Mouse (Mus musculus) stomach, embryonic 14.5 days (tissue): ENCODE data around the gene Rmi2. TPM values are rescaled to one million over a fixed set of nuclear protein-coding genes. Genes with fewer than 3 reads are reported as not detected.
A peak's percentile ranks its signal among the peaks of the same experiment; 100 is the strongest.

Experiments
- ATAC-seq: fragments of 200-750 bp; cut with Nextera tagmentation; 2 replicates; pipeline ENCODE4 v1.8.0; 2017; ENCODE audit warnings: low read depth, moderate TSS enrichment; ENCODE audit not compliant: insufficient number of reproducible peaks, insufficient read depth, low FRiP score
- H3K27ac ChIP-seq: fragments of 300-500 bp; sonication (generic); 2 replicates; pipeline ENCODE4 v1.5.1; 2014; ENCODE audit warnings: mild to moderate bottlenecking, low read length, moderate library complexity, mixed read lengths
- H3K27me3 ChIP-seq: fragments of 300-500 bp; sonication (generic); 2 replicates; pipeline ENCODE4 v1.6.1; 2014; ENCODE audit warnings: low read length, control low read depth, mixed read lengths; ENCODE audit not compliant: control insufficient read depth, insufficient read depth
- H3K36me3 ChIP-seq: fragments of 300-500 bp; sonication (generic); 2 replicates; pipeline ENCODE4 v1.6.1; 2014; ENCODE audit warnings: mild to moderate bottlenecking, control low read depth, low read length, moderate library complexity, mixed read lengths; ENCODE audit not compliant: control insufficient read depth, insufficient read depth
- H3K4me1 ChIP-seq: fragments of 300-500 bp; sonication (generic); 2 replicates; pipeline ENCODE4 v1.6.1; 2014; ENCODE audit warnings: low read length, control low read depth, mixed read lengths; ENCODE audit not compliant: control insufficient read depth, insufficient read depth
- H3K4me2 ChIP-seq: fragments of 300-500 bp; sonication (generic); replicated peaks from 2 replicates; pipeline ENCODE4 v1.6.1; 2014; ENCODE audit warnings: low read depth, low read length, control low read depth
- H3K4me3 ChIP-seq: fragments of 300-500 bp; sonication (generic); 2 replicates; pipeline ENCODE4 v1.5.1; 2014; ENCODE audit warnings: low read depth, low read length, control low read depth
- H3K9ac ChIP-seq: fragments of 300-500 bp; sonication (generic); replicated peaks from 2 replicates; pipeline ENCODE4 v1.6.1; 2014; ENCODE audit warnings: low read depth, mild to moderate bottlenecking, control low read depth, low read length, moderate library complexity, mixed read lengths
- H3K9me3 ChIP-seq: fragments of 300-500 bp; sonication (generic); 2 replicates; pipeline ENCODE4 v1.6.1; 2016; ENCODE audit warnings: low read depth, low read length, control low read depth; ENCODE audit not compliant: control insufficient read depth
- WGBS: fragments of 180-500 bp; shearing (Covaris S2); extraction: QIAGEN DNeasy Blood & Tissue Kit; methylation state at CpG from one replicate; pipeline ENCODE4 v1.1.7; 2014; 5-methylcytosine and 5-hydroxymethylcytosine counted together
- polyA plus RNA-seq: library from polyadenylated mRNA; unstranded; fragments of >200 nt; fragmentation: Nextera tagmentation; extraction: Ambion mirVana; gene quantifications from 2 replicates; pipeline ENCODE4 v1.2.1, GENCODE M21; 2014

Gene Rmi2
- polyA plus RNA-seq, 1 experiment from 2014 or later = 5.1 TPM

DNA sequence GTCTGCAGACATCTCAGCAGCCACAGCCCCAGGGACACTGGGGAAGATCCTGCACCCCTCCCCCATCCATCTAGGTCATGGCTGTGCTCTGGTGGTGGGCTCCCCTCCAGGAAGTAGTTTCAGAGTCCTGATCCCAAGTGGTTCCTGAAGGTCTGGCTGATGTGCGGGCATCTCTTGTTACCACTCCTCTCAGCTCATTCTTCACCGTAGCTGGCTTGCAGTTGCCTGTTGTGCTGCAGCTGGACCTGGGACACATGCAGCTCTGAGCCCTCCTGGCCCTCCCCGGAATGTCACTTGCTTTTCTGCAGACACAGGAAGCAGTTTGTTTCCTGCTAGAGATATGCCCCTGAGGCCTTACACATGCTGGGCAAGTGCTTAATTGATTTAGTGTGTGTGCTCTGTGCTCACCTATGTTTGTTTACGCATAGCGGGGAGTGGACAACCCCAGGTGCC lies 70.8 kb downstream of the Rmi2 start:
- no peaks in the 10 kb centered on the region for H3K36me3 ChIP-seq
- 38% methylated on average over 5 of the region's 5 CpGs for WGBS
- no peak overlapping the region for H3K4me3 ChIP-seq
- peaks cover 8% of the 10 kb centered on the region for H3K4me1 ChIP-seq
- H3K27ac ChIP-seq = no peak overlapping the region
- no peak overlapping the region for H3K9ac ChIP-seq
- H3K27me3 ChIP-seq = no peaks in the 10 kb centered on the region
- 0 out of 2 replicates have a peak, but pooled peaks have one; percentile 55 for ATAC-seq
- H3K9me3 ChIP-seq = no peaks in the 10 kb centered on the region
- H3K4me2 ChIP-seq = no peak overlapping the region

DNA sequence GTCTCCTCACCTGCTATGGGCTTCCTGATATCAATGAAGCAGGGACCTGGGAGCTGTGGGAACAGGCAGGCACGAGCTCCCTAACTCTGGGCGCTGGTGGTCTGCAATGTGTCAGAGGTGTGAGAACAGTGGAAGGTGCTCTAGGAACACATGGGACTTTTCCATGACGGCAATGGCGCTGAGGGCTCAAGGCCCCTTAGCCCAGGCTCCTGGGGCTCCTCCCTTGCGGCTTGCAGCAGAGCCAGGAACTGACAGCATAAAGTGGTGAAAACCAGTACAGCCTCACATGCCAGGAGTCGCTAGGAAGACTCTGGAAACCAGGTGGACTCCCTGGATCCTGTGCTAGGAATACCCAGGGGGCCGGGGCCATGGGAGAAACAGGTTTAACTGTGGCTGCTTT lies 75.7 kb downstream of the Rmi2 start:
- no peaks in the 10 kb centered on the region for H3K27me3 ChIP-seq
- ATAC-seq = no peak
- H3K4me2 ChIP-seq = no peak overlapping the region
- no peaks in the 10 kb centered on the region for H3K9me3 ChIP-seq
- H3K4me1 ChIP-seq = peaks cover 4% of the 10 kb centered on the region
- 74% methylated on average over 7 of the region's 7 CpGs for WGBS
- H3K36me3 ChIP-seq = no peaks in the 10 kb centered on the region
- H3K4me3 ChIP-seq = no peak overlapping the region
- no peak overlapping the region for H3K27ac ChIP-seq
- no peak overlapping the region for H3K9ac ChIP-seq

DNA sequence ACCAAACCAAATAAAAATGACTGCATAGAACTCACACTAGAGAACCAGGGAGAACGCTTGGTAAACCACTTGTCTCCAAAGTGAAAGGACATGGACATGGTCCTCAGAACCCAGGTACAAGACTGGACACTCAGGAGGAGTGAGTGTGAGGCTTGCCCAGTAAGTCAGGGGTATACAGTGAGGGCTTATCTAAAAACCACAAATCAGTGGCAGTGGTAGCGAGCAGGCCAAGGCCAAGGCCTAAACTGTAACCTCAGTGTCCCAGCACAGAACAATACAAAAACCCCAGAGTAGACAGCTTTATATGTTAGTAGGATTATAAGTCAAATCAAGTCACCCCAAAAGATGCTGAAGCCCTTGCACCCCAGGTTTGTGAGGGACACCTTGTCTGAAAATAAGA lies 76.2 kb downstream of the Rmi2 start:
- Histone ChIP-seq H3K9ac (no peak overlapping the region), H3K4me3 (no peak overlapping the region), H3K4me1 (no peaks in the 10 kb centered on the region), H3K36me3 (no peaks in the 10 kb centered on the region), H3K4me2 (no peak overlapping the region), H3K27me3 (no peaks in the 10 kb centered on the region), H3K27ac (no peak overlapping the region), H3K9me3 (no peaks in the 10 kb centered on the region)
- no peak for ATAC-seq
- WGBS = 90% methylated on average over 2 of the region's 2 CpGs

DNA sequence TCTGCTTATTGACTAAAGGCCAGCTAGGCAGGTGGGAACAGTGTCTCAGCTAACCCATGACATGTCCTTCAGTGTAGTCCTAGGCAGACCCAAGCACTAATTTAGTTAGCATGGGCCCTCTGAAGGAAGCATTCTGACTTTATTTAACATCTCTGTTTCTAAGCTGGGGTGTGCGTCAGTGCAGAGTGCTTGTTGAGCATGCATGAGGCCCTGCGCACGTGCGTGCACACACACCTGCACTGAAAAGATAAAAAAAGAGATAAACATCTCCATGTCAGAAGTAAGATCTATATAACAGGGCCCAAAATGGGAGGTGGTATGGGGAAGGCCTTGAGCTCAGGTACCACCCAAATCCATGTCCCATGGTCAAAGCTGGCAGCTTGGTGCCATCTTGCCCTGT lies 80.2 kb downstream of the Rmi2 start:
- 95% methylated on average over 4 of the region's 4 CpGs for WGBS
- no peaks in the 10 kb centered on the region for H3K36me3 ChIP-seq
- no peaks in the 10 kb centered on the region for H3K4me1 ChIP-seq
- no peak overlapping the region for H3K4me3 ChIP-seq
- no peak overlapping the region for H3K4me2 ChIP-seq
- no peak for ATAC-seq
- H3K27ac ChIP-seq = no peak overlapping the region
- no peak overlapping the region for H3K9ac ChIP-seq
- no peaks in the 10 kb centered on the region for H3K27me3 ChIP-seq
- H3K9me3 ChIP-seq = no peaks in the 10 kb centered on the region

DNA sequence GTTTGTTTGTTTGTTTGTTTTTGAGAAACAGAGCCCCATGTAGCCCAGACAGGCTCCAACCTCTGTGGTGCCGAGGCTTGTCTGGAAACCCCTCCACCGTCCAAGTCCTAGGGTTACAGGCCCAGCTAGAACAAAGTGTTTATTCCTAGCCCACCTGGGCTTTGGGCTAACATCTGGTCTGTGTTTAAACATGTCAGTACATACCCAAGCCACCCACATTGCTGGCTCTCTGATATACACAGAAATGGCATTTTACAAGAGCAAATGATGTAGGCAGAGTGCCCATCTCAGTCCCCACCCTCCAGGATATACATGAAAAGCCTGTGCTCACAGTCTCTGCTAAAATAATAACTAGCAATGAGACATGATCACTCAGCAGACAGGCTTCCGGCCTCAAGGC lies 81.4 kb downstream of the Rmi2 start:
- no peak overlapping the region for H3K9ac ChIP-seq
- H3K9me3 ChIP-seq = no peaks in the 10 kb centered on the region
- 32% methylated on average over 3 of the region's 3 CpGs for WGBS
- no peak; the same call in 1 of the 2 replicates for ATAC-seq
- no peak overlapping the region for H3K4me3 ChIP-seq
- no peaks in the 10 kb centered on the region for H3K36me3 ChIP-seq
- no peaks in the 10 kb centered on the region for H3K4me1 ChIP-seq
- no peak overlapping the region for H3K4me2 ChIP-seq
- H3K27me3 ChIP-seq = no peaks in the 10 kb centered on the region
- no peak overlapping the region for H3K27ac ChIP-seq

DNA sequence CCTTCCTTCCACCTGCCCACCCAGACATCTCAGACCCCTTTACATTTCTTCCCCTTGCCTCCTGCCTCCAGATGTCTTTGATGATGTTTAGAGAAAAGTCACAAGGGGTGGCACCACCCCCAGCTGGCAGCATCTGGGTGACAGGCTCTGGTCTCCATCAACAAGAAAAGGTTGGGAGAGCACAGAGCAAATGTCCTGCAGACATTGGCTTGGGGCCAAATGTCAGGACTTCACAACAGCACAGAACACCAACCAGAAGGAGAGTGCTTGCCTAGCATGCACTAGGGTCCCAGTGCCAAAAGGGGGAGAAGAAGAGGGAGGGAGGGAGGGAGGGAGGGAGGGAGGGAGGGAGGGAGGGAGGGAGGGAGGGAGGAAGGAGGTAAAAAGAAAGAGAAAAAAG lies 85.0 kb downstream of the Rmi2 start:
- no peak for ATAC-seq
- no peaks in the 10 kb centered on the region for H3K4me1 ChIP-seq
- no peak overlapping the region for H3K27ac ChIP-seq
- no peaks in the 10 kb centered on the region for H3K9me3 ChIP-seq
- no peak overlapping the region for H3K4me2 ChIP-seq
- H3K36me3 ChIP-seq = no peaks in the 10 kb centered on the region
- H3K9ac ChIP-seq = no peak overlapping the region
- H3K4me3 ChIP-seq = no peak overlapping the region
- H3K27me3 ChIP-seq = no peaks in the 10 kb centered on the region

DNA sequence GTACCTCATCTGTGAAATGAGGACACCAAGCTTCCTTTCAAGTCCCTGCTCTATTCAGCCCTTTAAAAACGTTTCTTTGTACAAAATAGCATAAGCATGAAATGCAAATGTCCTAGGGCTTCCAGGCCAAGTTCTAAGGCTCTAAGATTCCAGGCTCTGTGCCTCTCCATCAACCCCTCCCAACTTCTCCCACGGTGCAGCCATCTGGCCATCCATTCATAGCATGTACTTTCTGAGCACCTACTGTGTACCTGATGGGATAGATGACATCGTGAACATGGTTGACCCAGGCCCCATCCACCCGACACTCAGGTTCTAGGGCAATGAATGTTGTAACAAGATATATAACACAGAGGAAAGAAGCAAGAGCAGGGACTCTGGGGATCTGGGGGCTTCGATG lies 88.7 kb downstream of the Rmi2 start:
- Histone ChIP-seq H3K4me3 (no peak overlapping the region), H3K4me2 (no peak overlapping the region), H3K4me1 (no peaks in the 10 kb centered on the region), H3K27me3 (no peaks in the 10 kb centered on the region), H3K9me3 (no peaks in the 10 kb centered on the region), H3K27ac (no peak overlapping the region), H3K36me3 (no peaks in the 10 kb centered on the region), H3K9ac (no peak overlapping the region)
- WGBS = 84% methylated on average over 5 of the region's 5 CpGs
- no peak for ATAC-seq

DNA sequence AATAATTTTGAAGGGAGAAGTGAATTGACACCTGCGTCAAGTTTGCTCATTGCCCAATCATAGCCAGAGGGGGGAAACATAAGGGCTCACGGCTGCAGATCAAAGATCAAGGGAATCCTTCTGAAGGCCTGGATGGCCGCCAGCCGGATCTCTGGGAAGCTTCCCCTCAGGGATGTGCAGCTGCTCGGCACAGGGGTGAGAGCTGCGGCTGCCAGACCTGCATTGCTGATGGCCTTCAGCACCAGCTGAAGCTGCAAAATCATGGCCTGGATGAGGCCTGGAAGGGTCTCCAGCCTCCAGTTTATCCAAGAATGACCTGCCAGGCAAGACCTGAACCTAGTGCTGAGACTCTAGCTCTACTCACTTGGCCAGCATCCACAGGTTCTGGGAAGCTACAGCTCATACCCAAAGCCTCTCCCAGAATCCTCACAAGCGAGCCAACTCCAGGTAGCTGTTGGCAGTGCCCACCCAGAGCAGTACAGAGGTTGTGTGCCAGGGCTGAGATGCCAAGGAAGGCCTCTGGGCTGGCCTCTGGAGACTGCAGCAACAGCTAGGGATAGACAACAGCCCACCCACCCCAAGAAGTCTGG lies 90.8 kb downstream of the Rmi2 start:
- no peaks in the 10 kb centered on the region for H3K4me1 ChIP-seq
- H3K4me2 ChIP-seq = no peak overlapping the region
- WGBS = 43% methylated on average over 7 of the region's 7 CpGs
- ATAC-seq = no peak
- H3K9me3 ChIP-seq = no peaks in the 10 kb centered on the region
- H3K36me3 ChIP-seq = no peaks in the 10 kb centered on the region
- no peak overlapping the region for H3K4me3 ChIP-seq
- no peaks in the 10 kb centered on the region for H3K27me3 ChIP-seq
- no peak overlapping the region for H3K27ac ChIP-seq
- H3K9ac ChIP-seq = no peak overlapping the region

DNA sequence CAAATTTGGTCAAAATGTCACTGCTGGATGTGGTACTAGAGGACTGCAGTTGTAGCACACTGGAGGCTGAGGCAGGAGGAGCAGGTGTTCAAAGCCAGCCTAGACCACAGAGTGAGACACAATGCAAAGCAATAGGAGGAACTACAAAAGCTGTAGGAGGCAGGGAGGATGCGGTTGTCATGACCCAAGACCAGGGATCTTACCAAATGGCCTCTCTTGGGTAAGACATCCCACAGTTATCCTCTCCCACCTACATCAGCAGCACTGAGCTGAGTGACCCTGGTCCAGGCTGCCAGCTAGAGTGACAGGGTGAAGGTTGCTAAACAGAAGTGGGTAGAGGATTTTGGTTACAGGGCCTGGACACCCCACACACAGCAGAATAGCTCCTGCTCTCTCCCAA lies 92.2 kb downstream of the Rmi2 start:
- Histone ChIP-seq H3K9me3 (no peaks in the 10 kb centered on the region), H3K4me2 (no peak overlapping the region), H3K4me3 (no peak overlapping the region), H3K9ac (no peak overlapping the region), H3K27ac (no peak overlapping the region), H3K4me1 (no peaks in the 10 kb centered on the region), H3K27me3 (no peaks in the 10 kb centered on the region), H3K36me3 (no peaks in the 10 kb centered on the region)
- ATAC-seq = no peak
- WGBS = 83% methylated on average over 1 of the region's 1 CpGs
